Mouse (Mus musculus) ES-Bruce4 (cell line): ENCODE measurements around the gene Ddx19a. TPM values are rescaled to one million over a fixed set of nuclear protein-coding genes. Genes with fewer than 3 reads are reported as not detected.

Source experiments
- H3K27ac ChIP-seq: 2 replicates; pipeline ENCODE4 v1.5.1; 2012; ENCODE audit warnings: low read length, inconsistent platforms; ENCODE audit not compliant: insufficient read depth
- H3K27me3 ChIP-seq: 2 replicates; pipeline ENCODE4 v1.6.1; 2012; ENCODE audit warnings: mild to moderate bottlenecking, low read length, inconsistent platforms; ENCODE audit not compliant: control insufficient read depth, poor library complexity, insufficient read depth, severe bottlenecking
- H3K36me3 ChIP-seq: 2 replicates; pipeline ENCODE4 v1.6.1; 2012; ENCODE audit warnings: inconsistent platforms, mild to moderate bottlenecking, low read length, moderate library complexity; ENCODE audit not compliant: control insufficient read depth, poor library complexity, insufficient read depth, severe bottlenecking
- H3K4me1 ChIP-seq: one replicate; pipeline ENCODE4 v1.8.1; 2011; ENCODE audit warnings: low read length; ENCODE audit not compliant: control insufficient read depth, insufficient read depth
- H3K4me3 ChIP-seq: 2 replicates; pipeline ENCODE4 v1.5.1; 2011; ENCODE audit warnings: low read depth, mild to moderate bottlenecking, low read length
- H3K9ac ChIP-seq: 2 replicates; pipeline ENCODE4 v1.6.1; 2012; ENCODE audit warnings: low read depth, mild to moderate bottlenecking, inconsistent platforms; ENCODE audit not compliant: poor library complexity, severe bottlenecking
- H3K9me3 ChIP-seq: replicated peaks from 2 replicates; pipeline ENCODE4 v1.6.1; 2012; ENCODE audit warnings: mild to moderate bottlenecking, low read length, inconsistent platforms; ENCODE audit not compliant: control insufficient read depth, poor library complexity, insufficient read depth, severe bottlenecking
- CTCF ChIP-seq: IDR thresholded peaks from one replicate; pipeline ENCODE4 v1.8.1; 2011; ENCODE audit warnings: low read depth, low read length
- EP300 ChIP-seq: IDR thresholded peaks from 2 replicates; pipeline ENCODE4 v1.6.1; 2011; ENCODE audit warnings: low read depth, low read length; ENCODE audit not compliant: insufficient read depth
- POLR2A ChIP-seq: IDR thresholded peaks from one replicate; pipeline ENCODE4 v1.8.1; 2011; ENCODE audit warnings: low read length; ENCODE audit not compliant: insufficient read depth
- polyA plus RNA-seq: library from polyadenylated mRNA; stranded (reverse); fragments of >200 nt; gene quantifications from 2 replicates; pipeline ENCODE4 v1.2.4, GENCODE M21; 2011; ENCODE audit warnings: low read depth; ENCODE audit not compliant: missing spikeins, insufficient read depth, insufficient read length

Gene Ddx19a
- 71.7 and 71.8 TPM in 2 replicates for polyA plus RNA-seq

GRCm38 (mm10) chr8:110997547-110998531, at the start of gene Ddx19a:
Gene Ddx19a, minus strand, starts transcription at chr8:110997800.
- Histone ChIP-seq H3K27ac (peak within 1 kb of the TSS; percentile 23; the same call in 1 of the 2 replicates), H3K36me3 (peaks cover 10% of the 10 kb centered on the region), H3K4me3 (peak within 1 kb of the TSS; percentile 70), H3K4me1 (no peaks in the 10 kb centered on the region), H3K9me3 (no peaks in the 10 kb centered on the region), H3K27me3 (no peaks in the 10 kb centered on the region), H3K9ac (peak within 1 kb of the TSS; percentile 87)
- TF ChIP-seq CTCF = no peak
- TF ChIP-seq POLR2A = peak; percentile 36

GRCm38 (mm10) chr8:111044003-111044734, 46.6 kb upstream of the Ddx19a start:
- Histone ChIP-seq H3K4me1 (no peaks in the 10 kb centered on the region), H3K36me3 (peaks cover 98% of the 10 kb centered on the region), H3K27ac (no peak overlapping the region), H3K9me3 (no peaks in the 10 kb centered on the region), H3K4me3 (no peak overlapping the region), H3K27me3 (no peaks in the 10 kb centered on the region), H3K9ac (no peak overlapping the region)
- TF ChIP-seq EP300 = no peak
- TF ChIP-seq CTCF = peak; percentile 13

- Histone ChIP-seq H3K27me3 (no peaks in the 10 kb centered on the region), H3K9me3 (no peaks in the 10 kb centered on the region), H3K4me1 (no peaks in the 10 kb centered on the region)
These were observed 44.9 kb upstream of the Ddx19a start for GRCm38 (mm10) chr8:111042546-111042945.

GRCm38 (mm10) chr8:111036591-111036990, 39.0 kb upstream of the Ddx19a start:
- H3K36me3 ChIP-seq = peaks cover 62% of the 10 kb centered on the region
- H3K27ac ChIP-seq = no peak overlapping the region
- no peaks in the 10 kb centered on the region for H3K27me3 ChIP-seq
- H3K4me3 ChIP-seq = no peak overlapping the region
- H3K9ac ChIP-seq = no peak overlapping the region
- H3K9me3 ChIP-seq = no peaks in the 10 kb centered on the region
- TF ChIP-seq CTCF = no peak
- no peak for TF ChIP-seq EP300
- TF ChIP-seq POLR2A = no peak
- H3K4me1 ChIP-seq = no peaks in the 10 kb centered on the region

More at GRCm38 (mm10) chr8:111042546-111042945, 44.9 kb upstream of the Ddx19a start:
- Histone ChIP-seq H3K27ac (no peak overlapping the region), H3K36me3 (peaks cover 97% of the 10 kb centered on the region), H3K4me3 (no peak overlapping the region), H3K9ac (no peak overlapping the region)
- no peak for TF ChIP-seq POLR2A
- no peak for TF ChIP-seq CTCF
- no peak for TF ChIP-seq EP300

GRCm38 (mm10) chr8:111034276-111034675, 36.7 kb upstream of the Ddx19a start:
- no peaks in the 10 kb centered on the region for H3K27me3 ChIP-seq
- H3K9me3 ChIP-seq = no peaks in the 10 kb centered on the region
- H3K4me3 ChIP-seq = peak overlapping the region; percentile 92
- TF ChIP-seq EP300 = no peak
- no peak for TF ChIP-seq POLR2A
- TF ChIP-seq CTCF = no peak
- H3K4me1 ChIP-seq = no peaks in the 10 kb centered on the region
- H3K36me3 ChIP-seq = peaks cover 40% of the 10 kb centered on the region
- H3K9ac ChIP-seq = peak overlapping the region; percentile 94
- peak overlapping the region; percentile 83 for H3K27ac ChIP-seq
